Mouse (Mus musculus) right cerebral cortex, postnatal 25 days (tissue): Measurements from ENCODE around the gene Parp16.
"Not testable (repeated sequence)": the region's sequence is repeated elsewhere in the genome, so short reads cannot be mapped to it uniquely, and the experiment has no call there.

Experiments
- DNase-seq: peaks from one replicate; pipeline ENCODE4 v3.0.0; 2022

Gene Parp16

GRCm38 (mm10) chr9:65214425-65214777 lies 19.2 kb downstream of the Parp16 start:
- no peak for DNase-seq

GRCm38 (mm10) chr9:65214778-65215493 lies 19.8 kb downstream of the Parp16 start:
- DNase-seq, result peak; percentile 84

- no peak for DNase-seq
These were observed 20.5 kb downstream of the Parp16 start for GRCm38 (mm10) chr9:65215494-65216126.

DNA sequence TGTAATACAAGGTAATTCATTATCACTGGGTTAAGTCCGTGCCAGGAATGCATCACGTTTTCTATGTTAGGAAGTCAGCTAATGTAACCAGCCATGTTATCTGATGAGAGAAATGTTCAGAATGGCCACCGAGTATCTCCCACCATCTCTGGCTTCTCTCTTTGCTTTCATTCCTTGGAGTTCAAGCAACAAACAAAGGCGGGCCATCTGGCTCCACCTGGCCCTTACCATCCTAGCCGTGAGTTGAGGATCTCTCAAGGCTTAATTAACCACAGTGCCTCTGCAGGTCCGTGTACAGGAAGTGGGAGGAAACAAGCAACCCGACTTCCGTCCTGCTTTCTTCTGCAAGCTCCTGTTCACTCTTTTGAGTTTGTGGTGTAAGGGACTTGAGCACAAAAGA lies 21.8 kb downstream of the Parp16 start:
- no peak for DNase-seq

GRCm38 (mm10) chr9:65217661-65218060 lies 22.5 kb downstream of the Parp16 start:
- no peak for DNase-seq

DNA sequence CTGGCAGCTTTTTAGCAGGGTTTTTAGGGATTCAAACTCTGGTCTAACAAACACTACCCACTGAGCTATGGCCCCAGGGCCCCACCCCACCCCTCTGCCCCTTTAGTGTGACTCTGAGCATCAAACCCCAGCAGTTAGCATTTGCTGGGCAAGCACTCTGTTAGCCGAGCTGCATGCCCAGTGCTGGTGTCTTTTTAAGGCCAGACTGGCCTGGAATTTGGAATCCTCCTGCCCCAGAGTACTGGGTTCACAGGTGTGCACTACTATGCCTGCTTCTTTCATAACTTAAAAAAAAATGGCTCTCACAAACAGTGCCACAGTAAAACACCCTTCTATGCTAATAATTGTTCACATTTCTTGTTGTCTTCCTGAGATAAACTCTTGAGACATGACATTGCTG lies 23.8 kb downstream of the Parp16 start:
- no peak for DNase-seq

DNA sequence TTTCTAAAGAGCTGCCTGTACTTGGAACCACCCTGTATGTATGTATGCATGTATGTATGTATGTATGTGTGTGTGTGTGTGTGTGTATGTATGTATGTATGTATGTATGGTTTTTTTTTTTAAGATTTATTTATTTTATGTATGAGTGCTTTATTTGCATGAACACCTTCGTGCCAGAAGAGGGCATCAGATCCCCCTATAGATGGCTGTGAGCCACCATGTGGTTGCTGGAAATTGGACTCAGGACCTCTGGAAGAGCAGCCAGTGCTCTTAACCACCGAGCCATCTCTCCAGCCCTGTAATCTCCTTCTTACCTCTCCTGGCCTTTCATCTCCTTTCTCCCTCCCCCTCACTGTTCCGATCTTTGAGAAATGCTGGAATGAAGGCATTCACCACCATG lies 25.2 kb downstream of the Parp16 start:
- DNase-seq, result not testable (repeated sequence)

GRCm38 (mm10) chr9:65223927-65224326 lies 28.8 kb downstream of the Parp16 start:
- DNase-seq, result no peak

- no peak for DNase-seq
These were observed 30.6 kb downstream of the Parp16 start for GRCm38 (mm10) chr9:65225795-65226194.

GRCm38 (mm10) chr9:65230250-65230649 lies 35.1 kb downstream of the Parp16 start:
- DNase-seq, result no peak

- no peak for DNase-seq
These were observed 36.1 kb downstream of the Parp16 start for GRCm38 (mm10) chr9:65231284-65231683.

- no peak for DNase-seq
These were observed 38.3 kb downstream of the Parp16 start for GRCm38 (mm10) chr9:65233243-65233985.

DNA sequence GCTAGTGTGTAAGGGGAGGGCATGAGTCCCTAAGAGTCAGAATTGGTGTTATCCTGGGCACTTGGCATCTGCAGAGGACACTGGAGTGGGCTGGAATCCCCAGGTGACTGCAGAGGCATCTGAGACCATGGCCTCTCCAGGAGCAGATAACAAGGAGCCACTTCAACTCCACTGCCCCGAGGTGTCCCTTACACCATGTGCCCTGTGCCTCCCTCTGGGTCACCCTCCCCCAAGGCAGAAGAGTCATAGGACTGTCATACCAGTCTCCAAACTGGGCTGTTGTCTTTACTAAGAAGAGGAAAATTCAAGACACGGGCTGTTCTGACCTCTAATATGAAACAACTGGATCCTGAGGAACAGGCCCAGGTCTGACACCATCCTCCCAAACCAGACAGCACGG lies 39.6 kb downstream of the Parp16 start:
- no peak for DNase-seq

- no peak for DNase-seq
These were observed 40.4 kb downstream of the Parp16 start for GRCm38 (mm10) chr9:65235601-65236000.

DNA sequence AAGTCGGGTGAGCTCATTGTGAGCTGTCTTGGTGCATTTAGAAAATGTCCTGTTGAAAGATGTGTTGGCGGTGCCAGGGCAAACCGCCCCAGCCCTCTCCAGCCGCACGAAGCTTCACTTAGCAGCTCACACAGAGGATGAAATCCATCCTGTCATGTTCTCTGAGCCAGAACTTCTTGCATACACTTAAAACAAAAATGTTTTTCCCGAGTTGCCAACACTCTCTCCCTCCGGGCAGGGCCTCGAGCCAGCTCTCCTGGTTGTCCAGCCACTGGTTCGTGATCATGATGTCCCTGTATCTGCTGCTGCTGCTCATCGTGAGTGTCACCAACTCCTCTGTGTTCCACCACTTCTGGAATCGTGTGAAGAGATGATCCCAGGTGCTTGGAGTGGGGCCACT lies 42.5 kb downstream of the Parp16 start:
- DNase-seq, result no peak

- no peak for DNase-seq
These were observed 43.1 kb downstream of the Parp16 start for GRCm38 (mm10) chr9:65238191-65238760.

GRCm38 (mm10) chr9:65239176-65239575 lies 44.0 kb downstream of the Parp16 start:
- no peak for DNase-seq

- DNase-seq, result no peak
These were observed 44.6 kb downstream of the Parp16 start for GRCm38 (mm10) chr9:65239731-65240130.

DNA sequence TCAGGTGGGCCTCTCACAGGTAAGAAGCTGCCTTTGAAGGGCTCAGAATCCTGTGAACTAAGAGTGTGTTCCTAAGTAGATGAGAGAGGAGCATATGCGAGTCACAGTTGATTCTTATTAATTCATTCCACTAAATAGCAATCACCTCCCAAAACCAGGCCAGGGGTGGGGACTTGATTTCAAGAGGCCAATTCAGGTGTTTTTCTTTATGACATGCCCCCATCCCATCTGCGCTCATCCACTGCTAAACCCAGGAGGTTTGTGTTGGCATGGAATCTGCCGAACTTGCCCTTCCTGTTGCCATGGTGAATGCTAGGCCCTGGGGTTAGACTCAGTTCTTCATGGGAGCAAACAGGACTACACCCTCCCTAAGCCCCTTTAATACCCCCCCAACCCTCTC lies 45.4 kb downstream of the Parp16 start:
- DNase-seq, result no peak

DNA sequence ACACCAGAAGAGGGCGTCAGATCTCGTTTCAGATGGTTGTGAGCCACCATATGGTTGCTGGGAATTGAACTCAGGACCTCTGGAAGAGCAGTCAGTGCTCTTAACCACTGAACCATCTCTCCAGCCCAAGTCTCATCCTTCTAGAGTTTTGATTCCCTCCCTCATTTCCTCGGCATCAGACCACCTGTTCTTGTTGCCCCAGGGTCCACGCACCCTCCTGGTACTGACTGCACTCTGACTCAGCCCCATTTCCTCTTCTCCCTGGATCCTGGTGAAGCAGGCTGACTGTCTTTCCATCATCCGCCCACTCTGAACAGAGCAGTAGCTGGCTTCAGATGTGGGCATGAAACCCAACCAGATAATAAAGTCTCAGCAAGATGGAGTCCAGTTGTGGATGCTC lies 46.8 kb downstream of the Parp16 start:
- no peak for DNase-seq

- DNase-seq, result no peak
These were observed 48.1 kb downstream of the Parp16 start for GRCm38 (mm10) chr9:65243249-65243648.

GRCm38 (mm10) chr9:65244036-65244806 lies 49.1 kb downstream of the Parp16 start:
- peak; percentile 8 for DNase-seq
